In the genomic region with DNA sequence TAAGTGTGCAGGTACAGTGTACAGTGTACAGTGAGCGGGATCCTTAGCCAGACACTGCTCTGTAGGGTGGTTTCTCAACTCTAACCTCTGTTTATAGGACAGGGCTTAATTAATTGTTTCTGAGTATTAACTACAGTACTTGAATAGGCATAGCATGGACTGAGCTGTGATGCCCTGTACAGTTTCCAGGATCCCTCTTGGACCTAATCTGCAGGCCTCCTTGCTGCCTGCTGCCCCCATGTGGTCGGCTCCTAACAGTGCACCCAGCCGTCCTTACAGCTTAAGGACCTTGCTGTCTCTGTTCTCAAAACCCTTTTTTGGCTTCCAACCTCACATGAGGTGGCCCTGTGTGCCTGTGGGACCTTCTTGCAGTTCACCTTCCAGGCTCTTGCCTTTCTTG, we compare ENCODE assay signal across 9 mouse cellular contexts. TPM values are rescaled to one million over a fixed set of nuclear protein-coding genes. Genes with fewer than 3 reads are reported as not detected.
DNase-seq lines count a peak whose midpoint lies in the region; ATAC-seq and TF ChIP-seq lines count a peak whose summit lies in the region.
"Had no signal": no experiment of that assay in that cellular context is flagged by ENCODE, and none has a peak within 500 bp of the region (broad histone marks: within the 10 kb centered on the region; RNA-seq: fewer than 3 reads in every experiment).

No protein-coding gene starts in this region.

- ATAC-seq in intestine, postnatal 0 days = no peak
- ATAC-seq in intestine, embryonic 16.5 days = no peak
- peak; percentile 37 for ATAC-seq in forebrain, embryonic 15.5 days (replicated peaks)
- peak; percentile 29; the same call in 1 of the 2 replicates for ATAC-seq in hindbrain, embryonic 16.5 days
- peak; percentile 61 for ATAC-seq in midbrain, embryonic 12.5 days (ENCODE audit: low FRiP score, low read depth)

- DNase-seq in cerebellum, adult 11 months = peak; percentile 33
- DNase-seq in left cerebral cortex, postnatal 36 days (ENCODE audit: low spot score in 2 of 2) = peak; percentile 67 to 79
- peak; percentile 33 for DNase-seq in thymus, postnatal 0 days (ENCODE audit: low spot score)

- H3K36me3 ChIP-seq in intestine, postnatal 0 days (ENCODE audit: control insufficient read depth, insufficient read depth) = no peaks in the 10 kb centered on the region
- H3K36me3 ChIP-seq in intestine, embryonic 16.5 days (ENCODE audit: control insufficient read depth, insufficient read depth, low read length) = no peaks in the 10 kb centered on the region
- H3K36me3 ChIP-seq in forebrain, embryonic 15.5 days = no peaks in the 10 kb centered on the region
- H3K36me3 ChIP-seq in hindbrain, embryonic 16.5 days (ENCODE audit: control insufficient read depth, insufficient read depth, low read length) = no peaks in the 10 kb centered on the region
- no peaks in the 10 kb centered on the region for H3K36me3 ChIP-seq in midbrain, embryonic 12.5 days

- intact Hi-C loops in left cerebral cortex, postnatal 36 days (cut with DNase I) = loop anchor here (2.0 kb wide), 1 partner anchor 69 kb away; no protein-coding TSS in a partner anchor

- WGBS in intestine, postnatal 0 days = 29% methylated on average over 3 of the region's 3 CpGs
- WGBS in intestine, embryonic 16.5 days = 33% methylated on average over 3 of the region's 3 CpGs
- WGBS in forebrain, embryonic 15.5 days = 31% methylated on average over 3 of the region's 3 CpGs
- WGBS in hindbrain, embryonic 16.5 days = 32% methylated on average over 3 of the region's 3 CpGs
- 33% methylated on average over 3 of the region's 3 CpGs for WGBS in midbrain, embryonic 12.5 days

- H3K9ac ChIP-seq in intestine, postnatal 0 days (ENCODE audit: low read depth, low read length) = no peak overlapping the region
- no peak overlapping the region for H3K9ac ChIP-seq in intestine, embryonic 16.5 days (ENCODE audit: low read depth, low read length)
- H3K9ac ChIP-seq in forebrain, embryonic 15.5 days (replicated peaks) = no peak overlapping the region
- H3K9ac ChIP-seq in hindbrain, embryonic 16.5 days (ENCODE audit: low read depth, low read length) = no peak overlapping the region
- no peak overlapping the region for H3K9ac ChIP-seq in midbrain, embryonic 12.5 days (replicated peaks)

- H3K4me1 ChIP-seq in intestine, postnatal 0 days (replicated peaks; ENCODE audit: control insufficient read depth, insufficient read depth, low read length) = 0 out of 2 replicates have a peak, but pooled peaks cover 7% of the 10 kb centered on the region
- H3K4me1 ChIP-seq in intestine, embryonic 16.5 days (ENCODE audit: control insufficient read depth, insufficient read depth, low read length) = peaks cover 16% of the 10 kb centered on the region
- H3K4me1 ChIP-seq in forebrain, embryonic 15.5 days = peaks cover 31% of the 10 kb centered on the region
- H3K4me1 ChIP-seq in hindbrain, embryonic 16.5 days (ENCODE audit: control insufficient read depth, insufficient read depth, low read depth, low read length) = peaks cover 14% of the 10 kb centered on the region
- peaks cover 25% of the 10 kb centered on the region for H3K4me1 ChIP-seq in midbrain, embryonic 12.5 days

- H3K4me3 ChIP-seq in intestine, postnatal 0 days (ENCODE audit: low read depth, low read length) = no peak overlapping the region
- no peak overlapping the region for H3K4me3 ChIP-seq in intestine, embryonic 16.5 days (ENCODE audit: low read length)
- H3K4me3 ChIP-seq in forebrain, embryonic 15.5 days = no peak overlapping the region
- H3K4me3 ChIP-seq in hindbrain, embryonic 16.5 days (ENCODE audit: low read length) = no peak overlapping the region
- H3K4me3 ChIP-seq in midbrain, embryonic 12.5 days = no peak overlapping the region

- peak; percentile 96 for TF ChIP-seq CTCF in intestine, postnatal 0 days (IDR thresholded peaks at IDR 0.05; ENCODE audit: low read depth)

- H3K27ac ChIP-seq in intestine, postnatal 0 days (ENCODE audit: low read depth, low read length) = no peak overlapping the region
- H3K27ac ChIP-seq in intestine, embryonic 16.5 days (ENCODE audit: low read length) = no peak overlapping the region
- H3K27ac ChIP-seq in forebrain, embryonic 15.5 days (replicated peaks) = no peak overlapping the region
- no peak overlapping the region for H3K27ac ChIP-seq in hindbrain, embryonic 16.5 days (ENCODE audit: low read depth, low read length)
- no peak overlapping the region for H3K27ac ChIP-seq in midbrain, embryonic 12.5 days (replicated peaks)

- H3K27me3 ChIP-seq in intestine, postnatal 0 days (replicated peaks; ENCODE audit: control insufficient read depth, insufficient read depth, low read length) = peaks cover 10% of the 10 kb centered on the region; the same call in 1 of the 2 replicates
- peaks cover 7% of the 10 kb centered on the region for H3K27me3 ChIP-seq in intestine, embryonic 16.5 days (replicated peaks; ENCODE audit: control insufficient read depth, insufficient read depth, low read length)
- peaks cover 36% of the 10 kb centered on the region for H3K27me3 ChIP-seq in forebrain, embryonic 15.5 days
- H3K27me3 ChIP-seq in hindbrain, embryonic 16.5 days (replicated peaks; ENCODE audit: control insufficient read depth, insufficient read depth, low read length) = peaks cover 20% of the 10 kb centered on the region
- H3K27me3 ChIP-seq in midbrain, embryonic 12.5 days = peaks cover 66% of the 10 kb centered on the region

- no peak overlapping the region for H3K4me2 ChIP-seq in intestine, postnatal 0 days (replicated peaks; ENCODE audit: low read depth)
- H3K4me2 ChIP-seq in intestine, embryonic 16.5 days (ENCODE audit: low read depth, low read length) = no peak overlapping the region
- H3K4me2 ChIP-seq in forebrain, embryonic 15.5 days (replicated peaks) = no peak overlapping the region
- no peak overlapping the region for H3K4me2 ChIP-seq in hindbrain, embryonic 16.5 days (ENCODE audit: low read length)
- H3K4me2 ChIP-seq in midbrain, embryonic 12.5 days (replicated peaks) = no peak overlapping the region

- H3K9me3 ChIP-seq in intestine, postnatal 0 days (ENCODE audit: control insufficient read depth) = no peaks in the 10 kb centered on the region
- no peaks in the 10 kb centered on the region for H3K9me3 ChIP-seq in intestine, embryonic 16.5 days (ENCODE audit: control insufficient read depth, low read length)
- no peaks in the 10 kb centered on the region for H3K9me3 ChIP-seq in forebrain, embryonic 15.5 days
- no peaks in the 10 kb centered on the region for H3K9me3 ChIP-seq in hindbrain, embryonic 16.5 days (ENCODE audit: control insufficient read depth, low read length)
- no peaks in the 10 kb centered on the region for H3K9me3 ChIP-seq in midbrain, embryonic 12.5 days

RNA-seq across cellular contexts. Expression of gene Dact2, which starts 2.0 kb away (rescaled TPM):
- polyA plus RNA-seq in intestine, postnatal 0 days (2015; fragmentation: Nextera tagmentation; extraction: Ambion mirVana) = 6.2 and 7.8 TPM in 2 replicates
- 4.5 and 5.1 TPM in 2 replicates for polyA plus RNA-seq in intestine, embryonic 16.5 days (2015; fragmentation: Nextera tagmentation; extraction: Ambion mirVana)
- 0.57 and 1.1 TPM in 2 replicates for polyA plus RNA-seq in forebrain, embryonic 15.5 days (2015; fragmentation: Nextera tagmentation; extraction: Ambion mirVana)
- polyA plus RNA-seq in hindbrain, embryonic 16.5 days (2015; fragmentation: Nextera tagmentation; extraction: Ambion mirVana) = 3.1 and 3.7 TPM in 2 replicates
- 100 to 1,000 TPM in 1 of 2 experiments, 10 to 100 TPM in 1; 73.9 to 113 TPM for total RNA-seq in left cerebral cortex, postnatal 36 days (2021)
- polyA plus RNA-seq in midbrain, embryonic 12.5 days (2016; fragmentation: Nextera tagmentation; extraction: Ambion mirVana) = 0.60 and 0.85 TPM in 2 replicates
- 19.5 and 21.1 TPM in 2 replicates for polyA plus RNA-seq in thymus, postnatal 0 days (2015; fragmentation: Nextera tagmentation; extraction: Ambion mirVana)
- total RNA-seq: neutrophil, adult 5-6 weeks had no signal

Comparison
In these comparisons a context has a peak if more than half of its experiments do, and no peak if none do; other contexts are left out.
1. ATAC-seq: peak in forebrain, embryonic 15.5 days (single experiment), hindbrain, embryonic 16.5 days (single experiment) and midbrain, embryonic 12.5 days (single experiment); none in intestine, postnatal 0 days (single experiment) and intestine, embryonic 16.5 days (single experiment).
2. Peak in every context shown above with its lines, with median percentiles within 50 percentile points of each other: DNase-seq.